Mouse (Mus musculus) heart, embryonic 16.5 days (tissue): ENCODE results near the gene Trim66. TPM values are rescaled to one million over a fixed set of nuclear protein-coding genes. Genes with fewer than 3 reads are reported as not detected.

Experiments used
- ATAC-seq: fragments of 200-750 bp; cut with Nextera tagmentation; replicated peaks from 2 replicates; pipeline ENCODE4 v1.8.0; 2017; ENCODE audit warnings: moderate number of reproducible peaks; ENCODE audit not compliant: insufficient read depth, low FRiP score; ENCODE audit errors: extremely low read depth
- H3K27ac ChIP-seq: fragments of 300-500 bp; sonication (generic); 2 replicates; pipeline ENCODE4 v1.5.1; 2014; ENCODE audit warnings: mild to moderate bottlenecking, low read length, control low read depth, moderate library complexity
- H3K27me3 ChIP-seq: fragments of 300-500 bp; sonication (generic); 2 replicates; pipeline ENCODE4 v1.6.1; 2014; ENCODE audit warnings: low read length, mixed read lengths; ENCODE audit not compliant: control insufficient read depth, insufficient read depth
- H3K36me3 ChIP-seq: fragments of 300-500 bp; sonication (generic); 2 replicates; pipeline ENCODE4 v1.6.1; 2014; ENCODE audit not compliant: control insufficient read depth, insufficient read depth
- H3K4me1 ChIP-seq: fragments of 300-500 bp; sonication (generic); 2 replicates; pipeline ENCODE4 v1.6.1; 2014; ENCODE audit warnings: low read length, mixed read lengths; ENCODE audit not compliant: control insufficient read depth, insufficient read depth
- H3K4me2 ChIP-seq: fragments of 300-500 bp; sonication (generic); 2 replicates; pipeline ENCODE4 v1.6.1; 2014; ENCODE audit warnings: low read depth, mild to moderate bottlenecking, control low read depth, low read length
- H3K4me3 ChIP-seq: fragments of 300-500 bp; sonication (generic); 2 replicates; pipeline ENCODE4 v1.5.1; 2014; ENCODE audit warnings: mild to moderate bottlenecking, control low read depth, low read length
- H3K9ac ChIP-seq: fragments of 300-500 bp; sonication (generic); 2 replicates; pipeline ENCODE4 v1.6.1; 2014; ENCODE audit warnings: low read length, control low read depth
- H3K9me3 ChIP-seq: fragments of 300-500 bp; sonication (generic); replicated peaks from 2 replicates; pipeline ENCODE4 v1.6.1; 2016; ENCODE audit warnings: low read length; ENCODE audit not compliant: control insufficient read depth
- WGBS: fragments of 180-500 bp; shearing (Covaris S2); extraction: QIAGEN DNeasy Blood & Tissue Kit; methylation state at CpG from one replicate; pipeline ENCODE4 v1.1.7; 2014; 5-methylcytosine and 5-hydroxymethylcytosine counted together
- polyA plus RNA-seq: library from polyadenylated mRNA; unstranded; fragments of >200 nt; fragmentation: Nextera tagmentation; extraction: Ambion mirVana; gene quantifications from 2 replicates; pipeline ENCODE4 v1.2.1, GENCODE M21; 2015

Gene Trim66
- polyA plus RNA-seq, 1 experiment from 2014 or later, result 0.03 TPM

DNA sequence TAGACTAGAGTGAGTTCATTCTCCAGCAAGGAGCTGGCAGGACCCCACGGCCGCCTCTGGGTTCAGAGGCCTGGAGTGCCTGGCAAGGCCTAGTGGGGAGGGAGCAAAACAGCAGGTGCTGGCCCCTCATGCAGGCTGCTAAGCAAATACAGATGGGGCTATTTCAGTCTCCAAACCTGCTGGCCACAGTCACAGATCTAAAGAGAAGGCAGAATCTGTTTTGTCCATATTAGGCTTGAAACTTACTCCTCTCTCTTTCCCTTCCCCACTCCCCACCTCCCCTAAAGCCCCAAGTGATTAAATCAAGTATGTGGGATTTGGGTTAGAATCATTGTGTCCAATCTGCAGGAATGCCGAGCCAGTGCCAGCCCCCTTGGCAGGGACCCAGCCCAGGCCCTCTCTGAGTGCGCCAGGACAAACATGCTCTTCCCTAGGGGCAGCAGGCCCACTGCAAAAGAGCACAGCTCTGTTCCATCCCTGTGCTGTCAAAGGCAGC, 28.6 kb upstream of the Trim66 start:
- Histone ChIP-seq H3K36me3 (peaks cover 33% of the 10 kb centered on the region), H3K4me1 (peaks cover 16% of the 10 kb centered on the region), H3K9me3 (no peaks in the 10 kb centered on the region), H3K27ac (peak overlapping the region; percentile 73), H3K4me3 (no peak overlapping the region), H3K27me3 (no peaks in the 10 kb centered on the region), H3K4me2 (no peak overlapping the region), H3K9ac (0 out of 2 replicates have a peak overlapping the region, but pooled peaks have one; percentile 8)
- WGBS, result 34% methylated on average over 4 of the region's 4 CpGs
- ATAC-seq, result peak; percentile 73

DNA sequence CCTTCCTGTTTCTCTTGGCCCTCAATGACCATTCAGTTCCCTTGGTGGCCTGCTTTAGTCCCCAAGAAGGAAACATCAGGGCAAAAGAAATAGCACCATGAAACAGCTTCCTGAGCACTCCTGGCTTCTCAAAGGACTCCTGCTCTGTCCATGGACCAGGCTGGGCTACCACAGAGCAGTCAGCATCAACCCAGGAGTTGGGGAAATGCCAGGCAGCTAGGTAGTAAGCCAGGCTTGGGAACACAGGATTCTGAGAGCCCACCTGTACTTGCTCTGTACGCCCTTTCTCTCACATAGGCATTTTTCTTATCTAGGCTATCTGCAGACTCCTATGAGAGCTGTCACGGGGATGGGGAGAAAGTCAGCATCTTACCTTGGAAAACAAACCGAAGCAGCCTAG, 27.0 kb upstream of the Trim66 start:
- 84% methylated on average over 3 of the region's 3 CpGs for WGBS
- Histone ChIP-seq H3K27me3 (no peaks in the 10 kb centered on the region), H3K27ac (no peak overlapping the region), H3K9ac (no peak overlapping the region), H3K4me2 (no peak overlapping the region), H3K9me3 (no peaks in the 10 kb centered on the region), H3K36me3 (peaks cover 36% of the 10 kb centered on the region), H3K4me3 (no peak overlapping the region), H3K4me1 (peaks cover 16% of the 10 kb centered on the region)
- no peak for ATAC-seq

DNA sequence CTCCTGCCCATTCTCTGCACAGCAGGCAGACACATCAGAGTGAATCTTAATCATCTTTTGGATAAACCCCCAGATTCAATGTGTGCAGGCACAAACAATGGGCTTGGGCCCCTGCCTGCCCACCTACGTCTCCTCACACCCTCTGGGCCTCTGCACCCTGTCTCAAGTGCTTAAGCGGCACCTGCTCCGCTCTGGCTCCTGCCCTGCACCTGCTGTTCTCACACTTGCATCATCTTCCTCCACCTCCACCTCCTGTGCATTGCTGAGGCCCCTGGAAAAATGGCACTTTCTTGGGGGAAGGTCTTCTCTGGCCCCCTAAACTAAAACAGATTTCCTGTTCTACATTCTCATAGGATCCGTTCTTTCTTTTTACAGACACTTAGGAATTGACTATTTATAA, 26.0 kb upstream of the Trim66 start:
- peaks cover 30% of the 10 kb centered on the region for H3K36me3 ChIP-seq
- 88% methylated on average over 4 of the region's 4 CpGs for WGBS
- no peak overlapping the region for H3K9ac ChIP-seq
- H3K4me3 ChIP-seq, result no peak overlapping the region
- H3K27me3 ChIP-seq, result no peaks in the 10 kb centered on the region
- ATAC-seq, result no peak
- H3K4me1 ChIP-seq, result peaks cover 16% of the 10 kb centered on the region
- H3K9me3 ChIP-seq, result no peaks in the 10 kb centered on the region
- no peak overlapping the region for H3K27ac ChIP-seq
- H3K4me2 ChIP-seq, result no peak overlapping the region

DNA sequence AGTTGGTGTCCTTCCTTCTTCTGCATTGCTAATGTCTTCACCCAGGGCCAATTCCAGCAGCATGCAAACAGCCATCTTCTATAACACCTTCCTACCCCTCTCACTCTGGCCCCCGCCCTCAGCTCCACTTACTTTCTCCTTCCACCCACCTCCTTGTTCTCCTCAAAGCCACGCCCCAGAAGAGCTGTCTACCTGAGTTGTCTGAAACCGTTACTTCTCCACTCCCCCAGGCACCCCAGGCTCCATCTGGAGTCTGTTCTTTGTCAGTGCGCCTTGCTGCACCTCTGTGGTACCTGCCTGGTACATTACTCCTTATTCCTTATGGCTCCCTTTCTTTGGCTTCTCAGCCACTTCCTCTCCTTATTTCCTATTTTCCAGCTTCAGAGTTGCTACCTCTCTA, 25.2 kb upstream of the Trim66 start:
- WGBS, result 81% methylated on average over 4 of the region's 4 CpGs
- H3K9me3 ChIP-seq, result no peaks in the 10 kb centered on the region
- no peak overlapping the region for H3K27ac ChIP-seq
- H3K4me2 ChIP-seq, result no peak overlapping the region
- no peak overlapping the region for H3K9ac ChIP-seq
- H3K27me3 ChIP-seq, result no peaks in the 10 kb centered on the region
- H3K36me3 ChIP-seq, result peaks cover 28% of the 10 kb centered on the region
- ATAC-seq, result no peak
- H3K4me1 ChIP-seq, result peaks cover 16% of the 10 kb centered on the region
- H3K4me3 ChIP-seq, result no peak overlapping the region

DNA sequence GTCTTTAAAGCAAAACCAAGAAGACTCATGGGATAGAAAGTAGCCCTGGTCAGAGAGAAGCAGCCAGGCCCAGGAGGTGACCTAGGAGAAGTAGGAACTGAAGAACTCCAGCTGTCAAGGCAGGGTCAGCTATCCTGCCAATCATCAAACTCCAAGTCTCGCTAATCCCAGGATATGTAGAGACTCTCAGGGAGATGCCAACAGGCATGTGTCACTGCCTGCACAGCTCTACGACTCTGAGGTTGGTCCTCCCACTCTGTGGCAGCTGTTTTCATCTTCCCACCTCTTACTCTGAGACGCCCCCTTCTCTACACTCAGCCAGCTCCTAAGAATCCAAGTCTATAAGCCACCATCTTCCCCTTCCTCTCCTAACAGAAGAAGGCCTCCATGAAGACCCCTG, 24.8 kb upstream of the Trim66 start:
- ATAC-seq, result no peak
- H3K36me3 ChIP-seq, result peaks cover 25% of the 10 kb centered on the region
- no peak overlapping the region for H3K9ac ChIP-seq
- H3K27me3 ChIP-seq, result no peaks in the 10 kb centered on the region
- peaks cover 16% of the 10 kb centered on the region for H3K4me1 ChIP-seq
- 43% methylated on average over 3 of the region's 3 CpGs for WGBS
- H3K4me3 ChIP-seq, result no peak overlapping the region
- no peak overlapping the region for H3K4me2 ChIP-seq
- H3K27ac ChIP-seq, result no peak overlapping the region
- H3K9me3 ChIP-seq, result no peaks in the 10 kb centered on the region

DNA sequence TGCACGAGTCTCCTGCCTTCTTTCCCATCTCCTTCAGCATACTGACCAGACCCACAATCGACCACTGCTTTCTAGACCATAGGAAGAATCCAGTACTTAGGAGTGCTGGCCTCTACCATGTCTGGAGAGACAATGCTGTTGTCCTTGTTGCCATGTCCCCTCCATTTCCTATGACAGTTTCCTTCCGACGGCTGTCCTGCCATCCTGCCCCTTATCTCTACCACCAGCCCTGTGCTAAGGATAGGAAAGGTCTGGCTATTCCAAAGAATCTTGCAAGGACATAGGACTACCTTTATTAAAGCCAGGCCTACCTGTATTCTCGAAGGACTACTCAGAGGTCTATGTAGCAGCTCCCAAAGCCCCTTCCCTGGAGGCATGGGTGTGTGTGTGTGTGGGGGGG, 23.6 kb upstream of the Trim66 start:
- no peaks in the 10 kb centered on the region for H3K27me3 ChIP-seq
- H3K4me2 ChIP-seq, result no peak overlapping the region
- H3K9me3 ChIP-seq, result no peaks in the 10 kb centered on the region
- no peak overlapping the region for H3K9ac ChIP-seq
- peaks cover 5% of the 10 kb centered on the region; the same call in 1 of the 2 replicates for H3K4me1 ChIP-seq
- peaks cover 25% of the 10 kb centered on the region for H3K36me3 ChIP-seq
- 0 out of 2 replicates have a peak, but pooled peaks have one; percentile 20 for ATAC-seq
- H3K4me3 ChIP-seq, result no peak overlapping the region
- H3K27ac ChIP-seq, result no peak overlapping the region
- 60% methylated on average over 5 of the region's 5 CpGs for WGBS

DNA sequence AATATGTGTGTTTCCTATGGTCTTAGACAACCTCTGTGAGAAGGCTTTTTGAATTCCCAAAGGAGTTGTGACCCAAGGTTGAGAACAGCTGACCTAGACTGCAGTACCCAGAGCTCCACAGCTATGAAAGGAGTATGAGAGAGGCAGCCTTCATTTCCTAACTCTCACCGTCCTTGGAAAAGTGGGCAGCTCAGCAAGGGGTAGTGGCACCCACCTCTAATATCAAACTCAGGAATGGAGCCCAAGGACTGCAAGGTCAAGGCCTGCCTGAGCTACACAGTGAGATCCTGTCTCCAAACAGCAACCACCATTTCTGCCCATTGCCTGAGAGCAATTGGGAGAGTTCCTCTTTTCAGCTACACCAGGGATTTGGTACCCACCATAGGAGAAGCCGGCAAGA, 21.8 kb upstream of the Trim66 start:
- Histone ChIP-seq H3K4me1 (no peaks in the 10 kb centered on the region), H3K9me3 (no peaks in the 10 kb centered on the region), H3K9ac (no peak overlapping the region), H3K27ac (no peak overlapping the region), H3K4me2 (no peak overlapping the region), H3K27me3 (no peaks in the 10 kb centered on the region), H3K4me3 (no peak overlapping the region), H3K36me3 (peaks cover 35% of the 10 kb centered on the region)
- ATAC-seq, result no peak
- WGBS, result 69% methylated on average over 2 of the region's 2 CpGs

DNA sequence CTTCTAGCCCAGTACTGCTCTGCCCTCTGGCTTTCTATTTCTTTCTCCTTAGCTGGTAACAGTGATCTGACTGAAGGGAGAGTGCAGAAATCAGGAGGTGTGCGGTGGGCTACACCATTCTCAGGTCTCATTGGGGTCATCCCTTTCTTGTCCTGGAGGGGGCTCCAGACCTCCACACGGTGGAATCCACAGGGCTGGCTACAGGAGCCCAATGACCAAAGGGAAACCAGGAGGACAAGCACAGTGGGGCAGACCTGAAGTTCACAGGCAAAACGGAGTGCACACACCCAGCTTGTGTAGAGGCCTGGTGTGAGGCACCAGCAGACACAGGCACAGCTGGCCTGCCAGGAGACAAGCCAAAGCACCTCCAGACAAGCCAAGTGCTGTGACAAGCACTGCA, 20.4 kb upstream of the Trim66 start:
- Histone ChIP-seq H3K4me3 (no peak overlapping the region), H3K27me3 (no peaks in the 10 kb centered on the region), H3K4me1 (no peaks in the 10 kb centered on the region), H3K9me3 (no peaks in the 10 kb centered on the region), H3K9ac (no peak overlapping the region), H3K4me2 (no peak overlapping the region), H3K27ac (0 out of 2 replicates have a peak overlapping the region, but pooled peaks have one; percentile 12), H3K36me3 (peaks cover 35% of the 10 kb centered on the region)
- 18% methylated on average over 3 of the region's 3 CpGs for WGBS
- ATAC-seq, result peak; percentile 63

DNA sequence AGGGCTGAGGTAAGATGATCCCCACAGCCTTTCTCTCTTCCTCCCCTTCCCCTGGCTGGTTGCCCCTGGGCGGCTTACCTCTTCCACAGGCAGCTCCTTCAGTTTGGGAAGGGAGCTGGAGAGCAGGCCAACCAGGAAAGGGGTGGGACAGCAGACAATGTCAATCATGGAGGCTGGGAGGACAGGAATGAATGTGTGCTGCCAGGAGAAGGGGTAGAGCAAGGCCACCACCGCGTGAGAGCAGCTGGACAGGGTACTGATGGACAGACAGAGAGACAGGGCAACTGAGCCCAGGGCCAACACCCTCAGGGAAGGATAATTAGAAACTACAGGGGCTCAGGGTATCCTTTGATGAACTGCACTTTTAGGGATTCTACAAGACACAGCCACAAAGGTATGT, 19.6 kb upstream of the Trim66 start:
- H3K9ac ChIP-seq, result no peak overlapping the region
- H3K4me3 ChIP-seq, result no peak overlapping the region
- WGBS, result 55% methylated on average over 3 of the region's 3 CpGs
- ATAC-seq, result no peak
- no peak overlapping the region for H3K27ac ChIP-seq
- no peaks in the 10 kb centered on the region for H3K4me1 ChIP-seq
- no peaks in the 10 kb centered on the region for H3K9me3 ChIP-seq
- no peaks in the 10 kb centered on the region for H3K27me3 ChIP-seq
- peaks cover 40% of the 10 kb centered on the region for H3K36me3 ChIP-seq
- no peak overlapping the region for H3K4me2 ChIP-seq
